Mouse (Mus musculus) forebrain, embryonic 16.5 days (tissue): ENCODE measurements around the gene Gm527. TPM values are rescaled to one million over a fixed set of nuclear protein-coding genes. Genes with fewer than 3 reads are reported as not detected.
A peak's percentile ranks its signal among the peaks of the same experiment; 100 is the strongest.

Experiments used
- ATAC-seq: fragments of 200-750 bp; cut with Nextera tagmentation; 2 replicates; pipeline ENCODE4 v1.8.0; 2017; ENCODE audit warnings: mild to moderate bottlenecking, moderate library complexity
- H3K27ac ChIP-seq: fragments of 300-500 bp; sonication (generic); 2 replicates; pipeline ENCODE4 v1.5.1; 2014; ENCODE audit warnings: low read length, control low read depth
- H3K27me3 ChIP-seq: fragments of 300-500 bp; sonication (generic); replicated peaks from 2 replicates; pipeline ENCODE4 v1.6.1; 2014; ENCODE audit warnings: low read length; ENCODE audit not compliant: control insufficient read depth, insufficient read depth
- H3K36me3 ChIP-seq: fragments of 300-500 bp; sonication (generic); 2 replicates; pipeline ENCODE4 v1.6.1; 2014; ENCODE audit not compliant: control insufficient read depth, insufficient read depth
- H3K4me1 ChIP-seq: fragments of 300-500 bp; sonication (generic); replicated peaks from 2 replicates; pipeline ENCODE4 v1.6.1; 2014; ENCODE audit warnings: low read length; ENCODE audit not compliant: control insufficient read depth, insufficient read depth
- H3K4me2 ChIP-seq: fragments of 300-500 bp; sonication (generic); 2 replicates; pipeline ENCODE4 v1.6.1; 2014; ENCODE audit warnings: mild to moderate bottlenecking, low read length, control low read depth
- H3K4me3 ChIP-seq: fragments of 300-500 bp; sonication (generic); replicated peaks from 2 replicates; pipeline ENCODE4 v1.5.1; 2014; ENCODE audit warnings: mild to moderate bottlenecking, low read length, control low read depth
- H3K9ac ChIP-seq: fragments of 300-500 bp; sonication (generic); replicated peaks from 2 replicates; pipeline ENCODE4 v1.6.1; 2014; ENCODE audit warnings: low read depth, low read length, control low read depth
- H3K9me3 ChIP-seq: fragments of 300-500 bp; sonication (generic); 2 replicates; pipeline ENCODE4 v1.6.1; 2016; ENCODE audit warnings: low read length; ENCODE audit not compliant: control insufficient read depth
- WGBS: fragments of 180-500 bp; shearing (Covaris S2); extraction: QIAGEN DNeasy Blood & Tissue Kit; methylation state at CpG from one replicate; pipeline ENCODE4 v1.1.7; 2014; 5-methylcytosine and 5-hydroxymethylcytosine counted together
- polyA plus RNA-seq: library from polyadenylated mRNA; unstranded; fragments of >200 nt; fragmentation: Nextera tagmentation; extraction: Ambion mirVana; gene quantifications from 2 replicates; pipeline ENCODE4 v1.2.1, GENCODE M21; 2015

The Gm527 gene
- polyA plus RNA-seq, 1 experiment from 2014 or later: 2.5 TPM

GRCm38 (mm10) chr12:64965124-64966026, 47.7 kb downstream of the Gm527 start, which contains the start of the genes Klhl28 and Togaram1:
TSS of gene Klhl28 (minus strand) at chr12:64965534.
TSS of gene Togaram1 (plus strand) at chr12:64965804.
- Histone ChIP-seq H3K4me2 (peak within 1 kb of the TSS; percentile 85), H3K36me3 (no peaks in the 10 kb centered on the region), H3K4me1 (peaks cover 29% of the 10 kb centered on the region), H3K27me3 (no peaks in the 10 kb centered on the region), H3K27ac (peak within 1 kb of the TSS; percentile 66), H3K9ac (peak within 1 kb of the TSS; percentile 86), H3K9me3 (no peaks in the 10 kb centered on the region), H3K4me3 (peak within 1 kb of the TSS; percentile 89)
- ATAC-seq: peak; percentile 99
- WGBS: under 1% methylated on average over 45 of the region's 45 CpGs

GRCm38 (mm10) chr12:64966101-64966631, 48.5 kb downstream of the Gm527 start:
- H3K9me3 ChIP-seq: no peaks in the 10 kb centered on the region
- 0% methylated on average over 44 of the region's 44 CpGs for WGBS
- no peak; the same call in 1 of the 2 replicates for ATAC-seq
- H3K4me2 ChIP-seq: peak overlapping the region; percentile 85
- peak overlapping the region; percentile 66 for H3K27ac ChIP-seq
- no peaks in the 10 kb centered on the region for H3K36me3 ChIP-seq
- H3K4me1 ChIP-seq: peaks cover 37% of the 10 kb centered on the region
- H3K27me3 ChIP-seq: no peaks in the 10 kb centered on the region
- H3K4me3 ChIP-seq: peak overlapping the region; percentile 89
- H3K9ac ChIP-seq: peak overlapping the region; percentile 86

GRCm38 (mm10) chr12:64966652-64967435, 49.1 kb downstream of the Gm527 start:
- 3% methylated on average over 19 of the region's 19 CpGs for WGBS
- H3K27ac ChIP-seq: no peak overlapping the region; the same call in 1 of the 2 replicates

GRCm38 (mm10) chr12:64967470-64967869, 49.8 kb downstream of the Gm527 start:
- Histone ChIP-seq H3K9me3 (no peaks in the 10 kb centered on the region), H3K4me1 (peaks cover 46% of the 10 kb centered on the region), H3K4me2 (peak overlapping the region; percentile 85), H3K27me3 (no peaks in the 10 kb centered on the region), H3K27ac (no peak overlapping the region), H3K9ac (peak overlapping the region; percentile 86), H3K4me3 (peak overlapping the region; percentile 89), H3K36me3 (no peaks in the 10 kb centered on the region)
- WGBS: under 1% methylated on average over 9 of the region's 9 CpGs
- no peak for ATAC-seq

More at GRCm38 (mm10) chr12:64966652-64967435, 49.1 kb downstream of the Gm527 start:
- Histone ChIP-seq H3K9ac (peak overlapping the region; percentile 86), H3K4me3 (peak overlapping the region; percentile 89), H3K27me3 (no peaks in the 10 kb centered on the region), H3K9me3 (no peaks in the 10 kb centered on the region), H3K4me2 (peak overlapping the region; percentile 85), H3K4me1 (peaks cover 41% of the 10 kb centered on the region), H3K36me3 (no peaks in the 10 kb centered on the region)
- ATAC-seq: no peak

GRCm38 (mm10) chr12:64968067-64968466, 50.4 kb downstream of the Gm527 start:
- H3K4me3 ChIP-seq: peak overlapping the region; percentile 89
- H3K9ac ChIP-seq: no peak overlapping the region; the same call in 1 of the 2 replicates
- WGBS: 3% methylated on average over 2 of the region's 2 CpGs
- no peaks in the 10 kb centered on the region for H3K36me3 ChIP-seq
- ATAC-seq: no peak
- no peaks in the 10 kb centered on the region for H3K27me3 ChIP-seq
- H3K4me1 ChIP-seq: peaks cover 46% of the 10 kb centered on the region
- H3K27ac ChIP-seq: no peak overlapping the region
- peak overlapping the region; percentile 85 for H3K4me2 ChIP-seq
- no peaks in the 10 kb centered on the region for H3K9me3 ChIP-seq

- Histone ChIP-seq H3K9me3 (no peaks in the 10 kb centered on the region), H3K9ac (no peak overlapping the region), H3K4me1 (peaks cover 42% of the 10 kb centered on the region), H3K36me3 (no peaks in the 10 kb centered on the region), H3K27ac (no peak overlapping the region), H3K4me2 (peak overlapping the region; percentile 29), H3K27me3 (no peaks in the 10 kb centered on the region), H3K4me3 (no peak overlapping the region)
- no peak for ATAC-seq
Observed at GRCm38 (mm10) chr12:64971399-64971798, 53.7 kb downstream of the Gm527 start.

- 73% methylated on average over 6 of the region's 6 CpGs for WGBS
- H3K9ac ChIP-seq: no peak overlapping the region
- H3K9me3 ChIP-seq: no peaks in the 10 kb centered on the region
- H3K36me3 ChIP-seq: no peaks in the 10 kb centered on the region
- peak overlapping the region; percentile 28; the same call in 1 of the 2 replicates for H3K4me2 ChIP-seq
- H3K4me3 ChIP-seq: no peak overlapping the region
- peaks cover 38% of the 10 kb centered on the region for H3K4me1 ChIP-seq
- no peak overlapping the region for H3K27ac ChIP-seq
- no peaks in the 10 kb centered on the region for H3K27me3 ChIP-seq
- ATAC-seq: no peak
Observed at GRCm38 (mm10) chr12:64972063-64972462, 54.4 kb downstream of the Gm527 start.
